Mouse (Mus musculus): Measurements from ENCODE around the gene Slc38a4. TPM values are rescaled to one million over a fixed set of nuclear protein-coding genes. Genes with fewer than 3 reads are reported as not detected.

Gene Slc38a4
- total and polyA plus RNA-seq, 2 experiments from 2014 or later: 57.5 to 92.1 TPM

GRCm38 (mm10) chr15:97015036-97015596 is 40.6 kb downstream of the Slc38a4 start:
- 70% methylated on average over 12 of the region's 12 CpGs for WGBS
- no peak for DNase-seq (ENCODE audit: low spot score)
- H3K4me3 ChIP-seq (ENCODE audit: low read depth, low read length): no peak overlapping the region
- no peaks in the 10 kb centered on the region for H3K9me3 ChIP-seq (replicated peaks; ENCODE audit: control insufficient read depth, low read length)
- H3K27me3 ChIP-seq (ENCODE audit: control insufficient read depth, insufficient read depth, low read length): no peaks in the 10 kb centered on the region
- no peaks in the 10 kb centered on the region for H3K4me1 ChIP-seq (ENCODE audit: control insufficient read depth, insufficient read depth)
- peak; percentile 24; the same call in 1 of the 2 replicates for ATAC-seq (ENCODE audit: insufficient read depth, low read depth)
- H3K36me3 ChIP-seq (replicated peaks; ENCODE audit: control insufficient read depth, insufficient read depth, low read length): peaks cover 3% of the 10 kb centered on the region; the same call in 1 of the 2 replicates
- H3K9ac ChIP-seq (replicated peaks; ENCODE audit: low read depth, low read length): no peak overlapping the region
- no peak for TF ChIP-seq CTCF (IDR thresholded peaks at IDR 0.05; ENCODE audit: low read depth)
- no peak for TF ChIP-seq EP300 (IDR thresholded peaks at IDR 0.05; ENCODE audit: low read depth)
- peak overlapping the region; percentile 54 for H3K27ac ChIP-seq (ENCODE audit: low read depth)
- H3K4me2 ChIP-seq (ENCODE audit: low read depth, low read length): no peak overlapping the region

- Histone ChIP-seq H3K4me1 (ENCODE audit: control insufficient read depth, insufficient read depth) (no peaks in the 10 kb centered on the region), H3K27ac (ENCODE audit: low read depth) (no peak overlapping the region), H3K4me2 (ENCODE audit: low read depth, low read length) (no peak overlapping the region), H3K27me3 (ENCODE audit: control insufficient read depth, insufficient read depth, low read length) (no peaks in the 10 kb centered on the region), H3K9me3 (replicated peaks; ENCODE audit: control insufficient read depth, low read length) (no peaks in the 10 kb centered on the region), H3K4me3 (ENCODE audit: low read depth, low read length) (no peak overlapping the region), H3K36me3 (replicated peaks; ENCODE audit: control insufficient read depth, insufficient read depth, low read length) (peaks cover 19% of the 10 kb centered on the region), H3K9ac (replicated peaks; ENCODE audit: low read depth, low read length) (no peak overlapping the region)
- DNase-seq (ENCODE audit: low spot score) (no peak), ATAC-seq (ENCODE audit: insufficient read depth, low read depth) (no peak)
- no peak for TF ChIP-seq CTCF (IDR thresholded peaks at IDR 0.05; ENCODE audit: low read depth)
- TF ChIP-seq EP300 (IDR thresholded peaks at IDR 0.05; ENCODE audit: low read depth): no peak
- 75% methylated on average over 14 of the region's 14 CpGs for WGBS
Observed at GRCm38 (mm10) chr15:97011599-97012372, 44.0 kb downstream of the Slc38a4 start.

GRCm38 (mm10) chr15:97009271-97009670 is 46.5 kb downstream of the Slc38a4 start:
- Histone ChIP-seq H3K36me3 (replicated peaks; ENCODE audit: control insufficient read depth, insufficient read depth, low read length) (peaks cover 19% of the 10 kb centered on the region), H3K27ac (ENCODE audit: low read depth) (no peak overlapping the region), H3K9ac (replicated peaks; ENCODE audit: low read depth, low read length) (no peak overlapping the region), H3K9me3 (replicated peaks; ENCODE audit: control insufficient read depth, low read length) (no peaks in the 10 kb centered on the region), H3K4me3 (ENCODE audit: low read depth, low read length) (no peak overlapping the region), H3K4me1 (ENCODE audit: control insufficient read depth, insufficient read depth) (no peaks in the 10 kb centered on the region; the same call in 1 of the 2 replicates), H3K27me3 (ENCODE audit: control insufficient read depth, insufficient read depth, low read length) (no peaks in the 10 kb centered on the region), H3K4me2 (ENCODE audit: low read depth, low read length) (no peak overlapping the region)
- WGBS: 80% methylated on average over 3 of the region's 3 CpGs
- DNase-seq (ENCODE audit: low spot score) (no peak), ATAC-seq (ENCODE audit: insufficient read depth, low read depth) (no peak)
- no peak for TF ChIP-seq EP300 (IDR thresholded peaks at IDR 0.05; ENCODE audit: low read depth)
- TF ChIP-seq CTCF (IDR thresholded peaks at IDR 0.05; ENCODE audit: low read depth): no peak

GRCm38 (mm10) chr15:97005631-97006234 is 50.0 kb downstream of the Slc38a4 start:
- no peak overlapping the region for H3K9ac ChIP-seq (replicated peaks; ENCODE audit: low read depth, low read length)
- H3K27me3 ChIP-seq (ENCODE audit: control insufficient read depth, insufficient read depth, low read length): no peaks in the 10 kb centered on the region
- 76% methylated on average over 15 of the region's 15 CpGs for WGBS
- DNase-seq (ENCODE audit: low spot score) (no peak), ATAC-seq (ENCODE audit: insufficient read depth, low read depth) (no peak)
- H3K4me3 ChIP-seq (ENCODE audit: low read depth, low read length): no peak overlapping the region
- H3K4me2 ChIP-seq (ENCODE audit: low read depth, low read length): no peak overlapping the region
- H3K36me3 ChIP-seq (replicated peaks; ENCODE audit: control insufficient read depth, insufficient read depth, low read length): peaks cover 16% of the 10 kb centered on the region; the same call in 1 of the 2 replicates
- TF ChIP-seq EP300 (IDR thresholded peaks at IDR 0.05; ENCODE audit: low read depth) (no peak), CTCF (IDR thresholded peaks at IDR 0.05; ENCODE audit: low read depth) (no peak)
- H3K4me1 ChIP-seq (ENCODE audit: control insufficient read depth, insufficient read depth): peaks cover 27% of the 10 kb centered on the region
- H3K27ac ChIP-seq (ENCODE audit: low read depth): no peak overlapping the region
- H3K9me3 ChIP-seq (replicated peaks; ENCODE audit: control insufficient read depth, low read length): no peaks in the 10 kb centered on the region

- ATAC-seq (ENCODE audit: insufficient read depth, low read depth): no peak
- TF ChIP-seq EP300 (IDR thresholded peaks at IDR 0.05; ENCODE audit: low read depth) (no peak), CTCF (IDR thresholded peaks at IDR 0.05; ENCODE audit: low read depth) (no peak)
- peaks cover 33% of the 10 kb centered on the region for H3K4me1 ChIP-seq (ENCODE audit: control insufficient read depth, insufficient read depth)
- no peak overlapping the region for H3K9ac ChIP-seq (replicated peaks; ENCODE audit: low read depth, low read length)
- H3K36me3 ChIP-seq (replicated peaks; ENCODE audit: control insufficient read depth, insufficient read depth, low read length): peaks cover 12% of the 10 kb centered on the region; the same call in 1 of the 2 replicates
- peak overlapping the region; percentile 87 for H3K27ac ChIP-seq (ENCODE audit: low read depth)
- no peaks in the 10 kb centered on the region for H3K9me3 ChIP-seq (replicated peaks; ENCODE audit: control insufficient read depth, low read length)
- no peaks in the 10 kb centered on the region for H3K27me3 ChIP-seq (ENCODE audit: control insufficient read depth, insufficient read depth, low read length)
- no peak overlapping the region for H3K4me3 ChIP-seq (ENCODE audit: low read depth, low read length)
- WGBS: 36% methylated on average over 7 of the region's 7 CpGs
- H3K4me2 ChIP-seq (ENCODE audit: low read depth, low read length): no peak overlapping the region
- no peak for DNase-seq (ENCODE audit: low spot score)
Observed at GRCm38 (mm10) chr15:97004525-97004867, 51.3 kb downstream of the Slc38a4 start.

All from heart, postnatal 0 days (tissue).